Mouse (Mus musculus) MEL-GATA-1-ER (cell line): Measurements from ENCODE around the gene Tenm4.

Source experiments
- DNase-seq: peaks from one replicate; pipeline ENCODE4 v3.0.0-alpha.2; 2012; ENCODE audit warnings: low read depth; ENCODE audit errors: extremely low read depth

The Tenm4 gene

GRCm38 (mm10) chr7:96524486-96525205 is 353.6 kb downstream of the Tenm4 start:
- DNase-seq: no peak

- DNase-seq: no peak
Observed at GRCm38 (mm10) chr7:96525344-96525743, 354.3 kb downstream of the Tenm4 start.

- no peak for DNase-seq
Observed at GRCm38 (mm10) chr7:96530571-96531426, 359.8 kb downstream of the Tenm4 start.

GRCm38 (mm10) chr7:96531954-96532737 is 361.1 kb downstream of the Tenm4 start:
- no peak for DNase-seq

- DNase-seq: no peak
Observed at GRCm38 (mm10) chr7:96532804-96533400, 361.9 kb downstream of the Tenm4 start.

- no peak for DNase-seq
Observed at GRCm38 (mm10) chr7:96536313-96536880, 365.4 kb downstream of the Tenm4 start.

GRCm38 (mm10) chr7:96539248-96540034 is 368.4 kb downstream of the Tenm4 start:
- DNase-seq: no peak

GRCm38 (mm10) chr7:96540458-96541096 is 369.5 kb downstream of the Tenm4 start:
- DNase-seq: no peak

- no peak for DNase-seq
Observed at GRCm38 (mm10) chr7:96545979-96546378, 374.9 kb downstream of the Tenm4 start.

GRCm38 (mm10) chr7:96551809-96552208 is 380.8 kb downstream of the Tenm4 start:
- DNase-seq: no peak

- no peak for DNase-seq
Observed at GRCm38 (mm10) chr7:96552292-96552860, 381.3 kb downstream of the Tenm4 start.

GRCm38 (mm10) chr7:96554277-96554690 is 383.2 kb downstream of the Tenm4 start:
- no peak for DNase-seq

- DNase-seq: no peak
Observed at GRCm38 (mm10) chr7:96555294-96555693, 384.2 kb downstream of the Tenm4 start.

- no peak for DNase-seq
Observed at GRCm38 (mm10) chr7:96556756-96557155, 385.7 kb downstream of the Tenm4 start.

GRCm38 (mm10) chr7:96562890-96563289 is 391.8 kb downstream of the Tenm4 start:
- no peak for DNase-seq

- no peak for DNase-seq
Observed at GRCm38 (mm10) chr7:96563329-96564065, 392.5 kb downstream of the Tenm4 start.

- DNase-seq: no peak
Observed at GRCm38 (mm10) chr7:96565806-96566205, 394.8 kb downstream of the Tenm4 start.

- no peak for DNase-seq
Observed at GRCm38 (mm10) chr7:96566260-96566659, 395.2 kb downstream of the Tenm4 start.

- DNase-seq: no peak
Observed at GRCm38 (mm10) chr7:96568034-96568433, 397.0 kb downstream of the Tenm4 start.
